Mouse (Mus musculus) cerebellum, adult 9-11 months (tissue): ENCODE results near the gene Pphln1.

Source experiments
- DNase-seq: peaks from one replicate; pipeline ENCODE4 v3.0.0; 2022

Gene Pphln1

DNA sequence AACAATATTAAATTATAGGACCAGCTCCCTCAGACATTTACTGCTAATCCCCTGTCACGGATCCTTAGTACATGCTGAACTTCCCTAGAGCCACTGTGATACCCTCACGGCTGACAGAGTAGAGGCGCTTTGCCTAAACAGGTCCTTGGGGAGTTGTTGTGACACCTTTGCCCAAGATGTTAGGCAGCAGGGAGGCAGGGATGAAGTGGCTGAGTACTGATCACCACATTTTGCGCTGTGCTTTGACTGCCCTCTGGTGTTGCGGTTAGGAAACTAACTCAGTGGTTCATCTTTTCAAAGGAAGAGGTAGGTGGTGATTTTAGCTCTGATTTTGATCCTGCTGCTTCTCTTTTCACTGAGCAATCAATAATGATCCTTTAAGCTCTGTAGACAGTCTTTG is 40.5 kb downstream of the Pphln1 start:
- peak; percentile 45 for DNase-seq

DNA sequence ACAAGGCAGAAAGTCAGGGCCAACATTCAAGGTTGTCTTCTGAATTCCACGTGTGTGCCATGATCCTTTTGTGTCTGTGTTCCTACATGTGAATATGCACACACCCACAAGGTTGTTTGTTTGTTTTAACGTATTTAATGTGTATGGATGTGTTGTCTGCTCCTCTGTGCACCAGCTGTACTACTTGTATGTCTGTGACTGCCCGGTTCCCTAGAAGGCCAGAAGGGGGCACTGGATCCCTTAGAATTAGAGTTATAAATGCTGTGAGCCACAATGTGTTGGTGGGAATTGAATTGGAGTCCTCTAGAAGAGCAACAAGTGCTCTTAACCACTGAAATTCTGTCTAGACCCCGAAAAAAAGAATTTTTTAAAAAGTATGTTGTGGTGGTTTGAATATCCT is 44.1 kb downstream of the Pphln1 start:
- no peak for DNase-seq

DNA sequence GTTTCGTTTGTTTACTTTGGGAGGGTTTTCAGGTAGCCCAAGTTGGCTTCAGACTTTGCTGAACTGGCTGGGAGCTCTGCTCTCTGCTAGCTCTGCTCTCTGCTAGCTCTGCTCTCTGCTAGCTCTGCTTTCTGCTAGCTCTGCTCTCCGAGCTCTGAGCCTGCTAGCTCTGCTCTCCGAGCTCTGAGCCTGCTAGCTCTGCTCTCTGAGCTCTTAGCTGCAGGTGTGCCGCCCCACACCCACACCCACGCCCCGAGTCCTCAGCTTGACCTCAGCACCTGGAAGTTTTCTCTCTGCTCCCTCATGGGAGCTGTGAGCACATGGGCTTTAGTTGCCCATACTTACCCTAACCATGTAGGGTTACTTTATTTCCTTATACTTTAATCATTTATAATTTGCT is 45.5 kb downstream of the Pphln1 start:
- DNase-seq, result no peak

DNA sequence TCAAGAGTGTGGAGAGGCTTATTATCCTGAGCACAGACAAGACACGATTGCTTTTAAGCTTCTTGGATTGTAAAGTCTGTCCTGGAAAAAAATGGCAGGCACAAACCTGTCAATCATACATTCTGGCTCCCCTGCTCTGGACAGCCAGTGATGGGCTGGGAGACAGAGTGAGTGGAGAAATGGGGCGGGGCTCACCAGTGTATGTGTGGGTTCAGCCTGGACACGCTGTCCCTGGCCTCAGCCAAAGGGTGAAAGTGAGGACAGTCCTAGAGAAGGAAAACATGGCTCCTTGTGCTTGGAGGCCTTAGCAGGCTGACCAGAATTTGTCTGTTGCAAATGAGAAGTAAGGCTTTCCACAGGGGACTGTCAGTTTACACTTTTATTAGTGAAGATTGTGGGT is 50.7 kb downstream of the Pphln1 start:
- no peak for DNase-seq

DNA sequence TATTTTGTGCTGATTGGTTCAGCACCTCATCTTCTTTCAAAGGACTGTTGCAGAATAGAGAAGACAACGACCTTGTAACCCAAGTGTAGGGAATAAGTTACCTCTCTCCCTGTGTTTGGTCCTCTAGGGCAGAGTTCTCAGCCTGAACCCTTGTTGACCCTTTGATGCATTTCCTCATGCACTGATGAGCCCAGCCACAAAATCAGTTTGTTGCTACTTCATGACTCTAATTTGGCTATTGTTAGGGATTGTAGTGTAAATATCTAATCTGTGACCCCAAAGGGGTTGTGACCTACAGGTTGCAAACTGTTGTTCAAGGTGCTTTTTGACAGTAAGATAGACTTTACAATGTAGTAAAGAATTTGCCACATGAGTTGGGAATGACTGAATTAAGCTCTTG is 55.1 kb downstream of the Pphln1 start:
- DNase-seq, result no peak

DNA sequence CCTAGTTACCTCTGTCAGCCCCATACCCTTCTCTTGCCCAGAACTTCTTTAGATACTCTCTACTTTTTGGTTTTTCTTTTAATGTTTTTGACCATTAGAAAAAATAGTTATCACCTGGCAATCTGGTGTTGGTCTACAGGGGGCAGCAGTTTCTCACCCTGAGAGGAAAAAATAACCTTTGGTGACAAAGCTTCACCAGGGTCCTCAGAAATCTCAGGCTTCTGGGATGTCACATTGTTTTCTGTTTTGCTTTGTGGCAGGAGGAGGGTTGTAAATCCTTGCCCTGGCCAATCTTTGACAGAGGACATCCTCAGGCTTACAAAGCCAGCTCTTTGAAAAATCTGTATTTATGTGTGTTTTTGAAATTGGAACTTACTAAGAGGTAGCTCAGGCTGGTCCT is 57.9 kb downstream of the Pphln1 start:
- no peak for DNase-seq

DNA sequence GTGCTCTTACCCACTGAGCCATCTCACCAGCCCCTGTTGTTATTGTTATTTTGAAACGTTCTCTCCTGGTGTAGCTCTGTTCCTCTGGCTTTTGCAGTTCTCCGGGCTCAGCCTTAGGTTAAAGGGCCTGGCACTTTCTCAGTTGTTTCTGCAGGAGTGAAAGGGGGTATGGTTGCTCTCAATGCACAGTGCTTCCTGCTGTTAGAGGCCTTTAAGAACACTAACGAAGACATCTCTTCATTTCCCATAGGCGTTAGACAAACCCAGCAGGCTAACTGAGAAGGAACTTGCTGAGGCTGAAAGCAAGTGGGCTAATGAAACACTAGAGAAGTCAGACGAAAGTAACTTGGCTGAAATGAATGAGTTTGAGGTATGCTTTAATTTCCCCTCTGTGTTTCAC is 61.3 kb downstream of the Pphln1 start:
- no peak for DNase-seq

DNA sequence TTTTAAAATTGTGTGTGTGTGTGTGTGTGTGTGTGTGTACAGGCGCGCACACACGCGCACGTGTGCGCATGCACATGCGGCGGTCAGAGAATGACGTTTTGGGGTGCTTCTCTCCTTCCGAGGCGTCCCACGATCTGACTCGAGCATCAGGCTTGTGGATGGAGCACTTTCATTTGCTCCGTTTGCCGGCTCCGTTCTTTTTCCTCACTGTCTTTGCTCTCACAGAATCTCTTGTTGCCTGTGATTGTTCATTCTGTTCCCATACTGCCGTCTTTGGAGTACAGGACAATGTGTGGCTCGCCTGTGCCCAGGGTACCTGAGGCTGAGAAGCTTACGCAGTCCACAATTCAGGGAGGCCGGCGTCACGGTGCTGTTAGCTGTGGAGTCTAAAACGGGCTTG is 62.9 kb downstream of the Pphln1 start:
- DNase-seq, result no peak

DNA sequence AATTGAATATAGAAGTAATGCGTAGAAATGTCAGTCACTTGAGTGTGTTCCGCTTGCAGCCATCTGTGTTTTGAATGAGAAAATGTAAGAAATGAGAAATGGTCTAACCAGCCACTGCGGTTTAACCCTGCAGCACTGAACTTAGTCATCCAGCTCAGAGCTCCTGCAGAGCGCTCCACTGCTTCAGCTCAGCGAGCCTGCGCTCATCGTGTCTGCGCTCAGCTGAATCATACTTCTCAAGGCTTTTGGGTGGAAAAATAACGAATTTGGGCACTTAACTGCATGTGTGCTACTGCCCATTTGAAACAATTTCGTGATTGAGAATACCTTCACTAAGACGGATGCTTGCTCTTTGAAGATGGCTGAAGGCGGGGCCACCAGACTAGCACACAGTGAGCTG is 73.5 kb downstream of the Pphln1 start:
- no peak for DNase-seq

DNA sequence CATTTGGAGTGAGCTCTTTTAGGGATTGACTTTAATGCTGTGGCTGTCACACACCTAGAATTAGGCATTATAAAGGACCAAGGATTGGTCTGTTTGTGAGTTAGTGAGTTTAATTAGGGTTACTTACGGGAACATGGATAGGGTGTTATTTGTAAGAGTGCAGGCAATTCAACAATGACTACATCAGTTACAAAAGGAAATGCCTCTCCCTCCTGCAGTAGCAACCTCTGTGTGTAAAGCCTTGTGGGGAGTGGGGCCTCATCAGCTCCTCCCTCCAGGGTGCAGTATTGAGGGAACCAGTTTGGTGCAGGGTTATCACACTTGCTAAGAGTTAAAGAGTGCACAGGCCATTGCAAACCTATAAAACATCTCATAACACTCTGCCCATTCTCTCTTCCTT is 73.9 kb downstream of the Pphln1 start:
- DNase-seq, result no peak

DNA sequence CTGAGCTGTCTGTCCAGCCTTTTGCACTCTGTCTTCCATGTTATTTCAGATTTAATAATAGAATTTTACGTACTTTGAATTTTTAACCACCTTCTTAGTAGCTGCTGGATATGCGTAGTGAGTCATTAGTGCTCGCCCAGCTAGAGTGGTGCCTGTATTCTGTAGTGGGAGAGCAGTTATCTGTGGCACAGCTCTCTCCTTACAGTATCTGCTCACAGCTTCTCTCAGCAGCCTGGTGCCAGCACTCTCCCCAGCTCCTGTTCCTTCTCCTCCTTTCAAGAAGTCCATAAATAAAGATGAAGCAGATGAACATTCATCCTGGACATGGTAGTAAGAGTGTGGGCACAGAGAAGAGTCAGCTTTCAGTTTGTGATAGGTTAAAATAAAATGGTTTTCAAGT is 76.1 kb downstream of the Pphln1 start:
- DNase-seq, result no peak

DNA sequence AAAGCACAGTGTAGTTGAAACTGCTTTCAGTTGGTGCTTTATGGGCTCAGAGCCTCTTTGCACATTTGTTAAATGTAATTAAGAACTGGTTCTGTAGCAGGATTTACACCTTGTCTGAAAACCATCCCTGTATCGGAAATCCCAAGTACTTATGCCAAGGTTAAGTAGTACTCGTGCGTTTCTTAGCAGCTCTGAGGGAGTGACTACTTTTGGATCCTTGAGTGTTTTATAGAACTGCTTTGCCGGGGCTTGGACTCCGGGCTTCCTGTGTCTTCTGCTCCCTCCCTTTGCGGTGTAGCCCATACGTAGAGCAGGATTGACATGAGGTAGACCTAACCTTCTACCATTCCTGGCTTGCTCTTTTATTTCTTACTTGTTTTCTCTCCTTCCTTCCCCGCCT is 77.5 kb downstream of the Pphln1 start:
- no peak for DNase-seq

DNA sequence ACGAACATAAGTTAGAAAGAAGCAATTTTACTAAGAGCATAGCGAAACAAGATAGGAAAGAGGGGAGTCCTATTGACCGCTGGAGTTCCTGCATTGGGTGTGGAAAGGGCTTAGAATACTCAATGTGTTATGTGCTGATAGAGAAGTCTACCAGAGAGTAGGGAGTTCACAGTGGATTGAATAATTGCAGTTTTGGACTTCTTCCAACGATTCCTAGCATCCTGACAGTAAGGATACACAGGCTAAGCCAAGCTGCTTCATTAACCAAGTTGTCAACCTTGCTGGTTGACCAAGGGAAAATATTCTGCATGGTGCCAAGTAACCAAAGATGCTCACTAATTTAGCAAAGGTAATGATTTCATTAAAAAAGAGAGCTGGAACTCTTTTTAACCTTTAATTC is 79.6 kb downstream of the Pphln1 start:
- DNase-seq, result no peak

DNA sequence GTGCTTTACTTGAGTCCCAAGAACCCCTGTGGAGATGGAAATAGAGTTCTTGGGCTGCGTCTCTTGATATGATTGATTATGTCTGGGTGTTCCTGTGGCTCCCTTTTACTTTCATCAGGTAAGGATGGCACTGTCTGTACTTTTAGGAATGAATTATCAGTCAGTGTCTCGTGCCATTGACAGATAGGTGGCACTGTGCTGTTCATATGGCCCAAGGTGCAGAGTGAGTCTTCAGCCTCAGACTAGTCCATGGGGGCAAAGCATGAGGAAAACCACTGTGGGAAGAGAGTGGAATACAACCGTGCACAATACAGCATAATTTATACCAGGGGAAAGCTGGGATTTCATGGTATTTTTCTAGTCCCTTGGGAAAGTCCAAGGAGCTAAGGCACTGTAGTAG is 80.5 kb downstream of the Pphln1 start:
- no peak for DNase-seq

DNA sequence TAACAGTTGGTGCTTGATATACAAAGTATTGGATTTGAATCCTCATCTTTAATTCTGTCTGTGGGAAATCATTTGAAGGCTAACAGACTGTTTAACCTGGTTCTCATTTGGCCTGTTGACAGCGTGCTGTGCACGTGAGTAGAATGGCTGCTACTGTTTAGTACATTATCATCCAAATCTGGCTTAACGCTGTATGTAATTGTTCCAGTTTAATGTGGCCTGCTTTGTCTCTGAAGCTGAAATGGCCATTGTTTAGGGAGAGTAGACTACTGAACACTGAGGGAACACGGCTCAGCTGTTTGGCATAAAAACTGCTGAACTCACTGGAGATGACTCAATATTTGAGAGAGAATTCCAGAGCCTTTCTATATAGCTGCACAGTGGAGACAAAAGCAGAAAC is 81.3 kb downstream of the Pphln1 start:
- no peak for DNase-seq

DNA sequence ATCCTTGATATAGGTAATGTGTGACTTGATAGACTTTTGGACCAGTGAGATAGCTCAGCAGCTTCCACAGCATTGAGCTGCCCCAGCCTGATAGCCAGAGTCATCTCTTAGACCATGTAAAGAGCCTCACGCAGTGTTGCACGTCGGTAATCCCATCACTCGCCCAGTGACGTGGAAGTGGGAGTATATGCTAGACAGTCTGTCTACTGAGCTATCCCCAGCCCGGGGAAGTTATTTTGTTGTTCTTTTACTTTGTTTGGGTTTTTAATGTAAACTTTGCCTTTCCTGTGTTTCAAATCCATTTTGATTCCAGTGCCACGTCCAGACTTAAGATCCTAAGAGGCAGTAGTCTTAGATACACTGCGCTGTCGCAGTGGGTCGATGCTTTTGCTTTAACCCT is 83.0 kb downstream of the Pphln1 start:
- DNase-seq, result no peak

DNA sequence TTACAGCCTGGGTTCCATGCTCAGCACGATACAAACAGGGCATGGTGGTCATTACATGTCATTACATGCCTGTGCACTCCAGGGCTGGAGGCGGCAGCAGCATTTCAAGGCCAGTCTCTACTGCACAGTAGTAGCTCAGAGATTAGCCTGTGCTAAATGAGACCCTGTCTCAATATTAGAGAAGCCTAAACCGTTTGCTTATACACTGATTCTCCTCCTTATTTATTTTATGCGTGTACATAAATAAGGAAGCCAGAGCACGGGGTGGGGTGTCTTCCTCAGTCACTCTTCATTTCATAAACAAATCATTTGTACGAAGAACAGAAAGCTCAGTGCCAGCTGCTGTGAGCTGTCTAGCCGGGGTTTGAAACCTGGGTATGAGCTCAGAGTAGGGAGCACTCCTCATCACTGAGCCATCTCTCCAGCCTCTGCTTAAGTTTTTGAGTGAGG is 86.1 kb downstream of the Pphln1 start:
- no peak for DNase-seq

DNA sequence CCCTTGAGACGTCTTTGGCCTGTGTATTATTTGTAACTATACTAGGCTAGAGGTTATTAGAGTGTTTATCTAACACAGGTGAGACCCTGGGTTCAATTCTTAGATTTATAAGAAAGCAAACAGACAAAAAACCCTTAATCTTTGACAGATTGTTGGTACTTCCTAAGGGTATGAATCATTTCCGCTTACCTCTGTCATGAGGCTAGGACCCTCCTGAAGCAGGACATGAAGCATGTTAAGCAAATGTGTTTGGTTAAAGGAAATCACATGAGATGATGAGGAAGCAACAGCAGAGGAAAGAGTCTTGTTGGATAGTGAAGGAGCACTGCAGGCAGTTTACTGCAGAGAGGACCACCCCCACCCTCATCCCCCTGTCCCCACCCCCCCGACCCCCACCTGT is 87.1 kb downstream of the Pphln1 start:
- no peak for DNase-seq

DNA sequence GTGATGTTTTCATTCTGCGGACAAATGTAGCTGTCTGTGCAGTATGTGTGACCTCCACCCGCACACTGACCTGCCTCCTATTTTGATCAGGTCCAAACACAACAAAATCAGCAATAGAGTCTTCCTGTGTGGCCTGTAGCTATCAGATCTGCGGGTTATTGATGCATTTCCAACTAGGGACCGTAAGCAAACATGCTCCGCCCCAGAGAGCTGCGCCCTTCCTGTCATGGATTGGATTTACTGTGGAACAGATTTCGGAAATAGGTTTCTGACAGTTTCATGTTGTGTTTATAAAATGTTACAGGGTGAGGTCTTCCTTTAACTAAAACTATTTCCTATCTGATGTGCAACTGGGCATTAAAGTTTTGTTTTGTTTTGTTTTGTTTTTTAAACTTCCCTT is 87.9 kb downstream of the Pphln1 start:
- no peak for DNase-seq

DNA sequence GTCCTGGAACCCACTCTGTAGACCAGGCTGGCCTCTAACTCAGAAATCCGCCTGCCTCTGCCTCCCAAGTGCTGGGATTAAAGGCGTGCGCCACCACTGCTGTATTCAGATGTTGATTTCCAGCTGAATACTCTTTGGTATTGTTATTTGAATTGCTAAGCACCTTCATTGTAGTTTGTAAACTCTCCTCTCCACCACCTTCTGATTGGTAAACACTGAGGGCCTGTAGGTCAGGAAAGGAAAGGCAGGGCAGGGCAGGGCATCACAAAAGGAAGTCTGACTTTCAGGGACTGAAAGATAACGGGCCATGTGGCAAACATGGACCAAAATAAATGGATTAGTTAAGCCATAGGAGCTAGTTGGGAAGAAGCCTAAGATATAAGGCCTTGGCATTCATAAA is 91.4 kb downstream of the Pphln1 start:
- no peak for DNase-seq

DNA sequence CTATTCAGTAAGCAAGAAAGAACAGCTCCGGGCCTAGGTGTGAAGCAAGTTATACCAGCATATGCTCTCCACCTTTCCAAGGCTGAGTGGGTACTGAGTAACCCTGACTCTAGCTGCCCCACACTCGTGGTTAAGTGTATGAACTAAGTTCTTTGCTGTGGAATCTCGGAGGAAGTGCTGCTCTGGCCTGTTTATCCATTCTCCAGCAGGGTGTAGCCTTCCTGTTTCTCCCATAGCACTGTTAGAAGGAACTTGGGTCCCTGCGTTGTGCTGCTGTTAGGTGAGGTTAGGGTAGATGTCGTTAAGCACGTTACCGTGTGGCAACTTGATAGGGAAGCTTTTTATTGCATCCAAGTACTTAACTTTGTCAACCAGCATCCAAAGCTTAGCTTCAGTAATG is 96.5 kb downstream of the Pphln1 start:
- no peak for DNase-seq

DNA sequence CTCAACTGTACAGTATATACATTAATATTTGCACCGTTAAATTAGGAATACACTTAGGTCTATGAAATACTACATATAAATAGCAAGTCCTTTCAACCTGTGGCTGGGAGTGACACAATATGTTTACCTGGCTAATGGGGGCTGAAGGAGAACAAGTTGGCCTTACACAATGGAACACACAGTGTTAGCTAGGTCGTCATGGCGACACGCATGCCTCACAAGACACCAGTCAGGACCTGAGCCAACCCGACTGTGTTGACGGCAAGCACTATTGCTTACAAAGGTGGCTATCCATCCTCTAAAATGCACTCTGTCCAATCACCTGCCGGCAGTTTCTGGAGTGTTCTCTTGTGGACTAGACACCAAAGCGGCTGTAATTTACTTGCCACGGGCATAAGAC is 101.7 kb downstream of the Pphln1 start:
- DNase-seq, result no peak

DNA sequence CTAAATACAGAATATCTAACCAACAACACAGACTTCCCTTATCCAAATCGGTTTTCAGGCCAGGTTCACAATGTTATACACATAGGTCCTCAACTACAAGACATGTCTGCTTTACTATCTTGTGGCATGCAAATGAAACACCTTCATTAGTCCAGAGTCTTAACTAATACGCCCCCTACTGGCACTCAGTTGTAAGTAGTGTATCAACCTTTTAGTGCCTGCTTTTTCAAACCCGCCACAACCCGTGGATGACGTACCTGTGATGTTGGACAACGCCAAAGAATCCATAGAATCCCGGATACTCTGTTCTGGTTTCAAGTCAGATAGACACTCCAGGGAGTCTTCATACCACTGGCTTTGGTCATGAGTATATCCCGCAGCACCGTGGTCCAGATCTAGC is 104.6 kb downstream of the Pphln1 start:
- DNase-seq, result no peak

DNA sequence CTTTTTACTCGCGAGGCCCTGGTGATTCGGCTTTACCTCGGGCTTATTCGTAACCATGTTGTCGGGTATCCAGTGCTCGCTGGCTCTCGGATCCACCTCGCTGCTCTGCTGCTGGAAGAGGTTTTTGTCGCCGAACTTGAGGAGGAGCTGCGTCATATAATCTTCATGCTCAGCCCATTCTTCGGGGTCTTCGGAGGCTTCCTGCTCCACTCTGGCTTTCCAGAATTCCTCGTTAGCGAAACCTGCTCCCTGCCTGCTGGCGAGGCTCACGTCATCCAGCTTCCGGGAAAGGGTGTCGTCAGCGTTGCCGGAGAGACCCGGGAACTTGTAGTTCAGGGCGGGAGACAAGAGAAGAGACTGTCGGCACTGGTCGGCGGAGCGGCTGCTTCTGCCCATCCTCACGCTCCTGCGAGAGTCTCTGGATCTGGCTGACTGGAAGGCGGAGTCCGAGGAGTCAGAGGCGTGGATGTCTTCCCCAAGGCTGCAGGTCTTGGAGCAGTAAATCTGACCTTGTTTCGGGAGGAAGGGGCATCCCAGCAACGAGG is 105.1 kb downstream of the Pphln1 start:
- no peak for DNase-seq

DNA sequence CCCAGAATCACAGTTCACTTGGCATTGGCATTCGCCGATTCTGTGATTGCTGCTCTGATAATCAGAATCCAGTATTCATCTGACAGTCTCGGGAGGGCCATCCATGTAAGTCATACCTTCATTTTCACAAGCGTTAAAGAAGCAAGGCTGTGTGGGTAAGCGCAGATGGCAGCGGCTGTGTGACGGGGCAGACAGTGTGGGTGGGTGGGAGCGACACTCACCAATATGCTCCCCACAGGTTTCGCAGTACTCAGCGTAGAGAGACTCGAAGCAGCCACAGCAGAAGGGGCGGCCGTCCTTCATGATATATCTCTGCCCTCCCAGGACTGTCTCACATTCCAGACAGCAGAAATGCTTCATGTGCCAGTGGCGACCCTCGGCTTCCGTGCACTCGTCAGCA is 106.7 kb downstream of the Pphln1 start:
- no peak for DNase-seq

DNA sequence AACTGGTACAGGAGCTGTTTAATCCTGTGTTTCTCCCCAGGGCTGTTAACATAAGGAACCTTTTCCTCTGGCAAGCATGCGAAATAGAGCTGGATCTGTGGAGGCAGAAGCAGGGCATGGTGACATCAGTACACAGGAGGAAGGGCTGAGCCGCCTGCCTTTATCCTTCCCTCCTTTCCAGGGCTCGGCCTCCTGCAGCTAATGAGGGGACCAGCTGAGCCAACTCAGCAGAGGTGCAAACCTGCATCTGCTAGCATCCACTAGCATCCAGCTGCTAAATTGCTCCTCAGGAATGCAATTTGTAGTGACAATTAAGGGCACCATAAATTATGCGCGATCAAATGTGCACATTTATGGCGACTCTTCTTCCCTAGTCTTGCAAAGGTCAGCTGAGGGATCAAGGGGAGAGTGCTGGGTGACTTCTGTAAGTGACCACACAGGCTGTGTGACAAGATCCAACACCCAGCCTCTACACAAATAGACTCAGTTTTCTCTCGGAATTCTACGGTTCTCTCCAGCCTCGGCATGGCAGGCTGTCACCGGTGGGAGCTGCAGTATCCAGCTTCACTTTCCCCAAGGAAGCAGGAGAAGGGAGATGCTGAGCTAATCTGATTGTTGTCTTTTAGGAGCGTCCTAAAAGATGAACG is 112.7 kb downstream of the Pphln1 start:
- DNase-seq, result no peak
